Mouse (Mus musculus): Measurements from ENCODE around the gene Gm20458. TPM values are rescaled to one million over a fixed set of nuclear protein-coding genes. Genes with fewer than 3 reads are reported as not detected.

The Gm20458 gene
- 4.9 TPM in 1 of 3 replicates, not detected in the others for total RNA-seq (2017)

DNA sequence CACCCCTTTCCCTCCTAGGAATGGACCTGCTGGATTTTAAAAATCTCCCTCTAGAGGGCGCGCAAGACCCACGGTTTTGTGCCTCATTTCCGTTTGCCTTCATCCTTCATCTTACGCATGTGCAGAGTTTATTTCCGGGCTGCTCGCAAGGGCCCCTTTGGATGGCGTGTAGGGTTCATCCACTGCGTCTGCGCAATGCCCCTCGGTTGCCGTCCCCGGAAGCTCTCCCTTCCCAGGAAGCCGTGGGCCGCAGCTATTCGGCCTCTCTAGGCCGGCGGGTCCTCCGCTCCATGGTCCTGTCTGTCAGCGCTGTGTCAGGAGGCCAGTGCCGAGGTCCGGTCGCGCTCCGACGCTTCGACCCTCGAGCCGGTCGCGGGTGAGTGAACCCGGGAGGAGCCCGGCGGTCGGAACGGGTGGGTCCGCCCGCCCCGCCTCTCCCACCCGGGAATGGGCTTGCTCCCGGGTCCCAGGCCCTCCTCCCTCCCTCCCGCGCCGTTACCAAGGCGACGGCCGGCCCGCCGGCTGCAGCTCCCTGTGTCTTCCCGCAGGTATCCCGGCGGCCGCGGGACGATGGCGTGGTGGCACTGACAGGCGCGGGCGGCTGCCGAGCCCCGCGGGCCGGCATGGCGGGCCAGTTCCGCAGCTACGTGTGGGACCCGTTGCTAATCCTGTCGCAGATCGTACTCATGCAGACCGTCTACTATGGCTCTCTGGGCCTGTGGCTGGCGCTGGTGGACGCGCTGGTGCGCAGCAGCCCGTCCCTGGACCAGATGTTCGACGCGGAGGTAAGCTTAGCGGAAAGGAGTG is at the start of gene Gm20458:
TSS of gene Gm20458 (plus strand) at position 223 of the 807 bp plus-strand sequence.
- ATAC-seq (replicated peaks; ENCODE audit: insufficient number of reproducible peaks, low FRiP score, low TSS enrichment, poor library complexity, severe bottlenecking): peak; percentile 98

- no peak for ATAC-seq (replicated peaks; ENCODE audit: insufficient number of reproducible peaks, low FRiP score, low TSS enrichment, poor library complexity, severe bottlenecking)
Observed at GRCm38 (mm10) chr2:164414167-164414566, 46.6 kb upstream of the Gm20458 start.

DNA sequence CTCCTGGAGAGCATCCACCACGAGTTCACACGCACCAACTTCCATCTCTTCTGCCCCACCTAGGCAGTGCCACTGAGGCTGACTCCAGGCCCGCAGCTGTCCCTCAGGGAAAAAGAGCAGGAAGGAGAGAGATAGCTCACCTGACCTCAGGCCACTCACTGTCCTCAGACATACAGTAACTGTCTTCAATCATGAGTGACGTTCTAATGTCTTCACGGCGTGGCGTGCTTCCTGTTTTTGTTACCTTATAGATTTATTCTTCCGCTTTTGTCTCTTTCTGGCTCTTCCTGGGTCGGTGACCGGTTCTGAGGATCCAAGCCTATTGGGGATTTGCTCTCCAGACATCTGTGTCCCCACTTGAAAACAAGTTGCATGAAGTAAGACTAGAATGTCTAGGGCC is 46.2 kb upstream of the Gm20458 start:
- ATAC-seq (replicated peaks; ENCODE audit: insufficient number of reproducible peaks, low FRiP score, low TSS enrichment, poor library complexity, severe bottlenecking): no peak

DNA sequence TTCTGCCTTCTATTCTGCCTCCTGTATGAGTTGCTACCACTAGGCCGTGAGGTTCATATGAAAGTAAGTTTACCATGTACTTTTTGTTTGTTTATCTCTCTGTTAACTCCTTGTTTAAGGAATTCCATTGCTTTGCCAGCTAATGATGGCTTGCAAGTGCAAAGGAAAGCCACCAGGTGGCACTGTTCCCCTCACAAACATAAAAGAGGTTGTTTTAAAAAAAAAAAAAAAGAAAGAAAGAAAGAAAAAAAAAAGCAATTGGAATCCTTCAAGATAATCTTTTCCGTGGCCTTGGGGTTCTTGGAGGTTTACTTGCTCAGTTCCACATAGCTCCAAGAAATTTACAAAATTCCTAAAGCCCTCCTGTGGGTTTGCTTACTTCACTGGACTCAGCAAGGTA is 43.6 kb upstream of the Gm20458 start:
- ATAC-seq (replicated peaks; ENCODE audit: insufficient number of reproducible peaks, low FRiP score, low TSS enrichment, poor library complexity, severe bottlenecking): no peak

- ATAC-seq (replicated peaks; ENCODE audit: insufficient number of reproducible peaks, low FRiP score, low TSS enrichment, poor library complexity, severe bottlenecking): no peak
Observed at GRCm38 (mm10) chr2:164418308-164418875, 42.4 kb upstream of the Gm20458 start.

DNA sequence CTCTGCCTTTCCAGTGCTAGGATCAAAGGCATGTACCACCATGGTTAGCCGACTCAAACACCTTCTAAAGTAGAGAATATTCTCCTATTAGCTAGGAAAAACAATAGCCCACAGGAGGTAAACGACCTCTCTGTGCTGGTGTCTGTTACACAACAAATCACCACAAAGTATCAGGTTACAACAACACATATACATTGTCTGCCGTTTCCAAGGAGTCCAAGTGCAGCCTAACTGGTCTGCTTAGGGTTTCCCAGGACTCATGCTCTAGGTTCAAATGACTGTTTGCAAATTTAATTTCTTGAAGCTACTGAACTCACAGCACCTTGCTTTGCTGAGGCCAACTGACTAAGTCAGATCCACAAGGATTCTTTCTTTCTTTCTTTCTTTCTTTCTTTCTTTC is 41.3 kb upstream of the Gm20458 start:
- ATAC-seq (replicated peaks; ENCODE audit: insufficient number of reproducible peaks, low FRiP score, low TSS enrichment, poor library complexity, severe bottlenecking): no peak

- ATAC-seq (replicated peaks; ENCODE audit: insufficient number of reproducible peaks, low FRiP score, low TSS enrichment, poor library complexity, severe bottlenecking): no peak
Observed at GRCm38 (mm10) chr2:164421306-164421705, 39.5 kb upstream of the Gm20458 start.

GRCm38 (mm10) chr2:164421979-164422378 is 38.8 kb upstream of the Gm20458 start:
- ATAC-seq (replicated peaks; ENCODE audit: insufficient number of reproducible peaks, low FRiP score, low TSS enrichment, poor library complexity, severe bottlenecking): no peak

GRCm38 (mm10) chr2:164422675-164423393 is 37.9 kb upstream of the Gm20458 start:
- no peak for ATAC-seq (replicated peaks; ENCODE audit: insufficient number of reproducible peaks, low FRiP score, low TSS enrichment, poor library complexity, severe bottlenecking)

GRCm38 (mm10) chr2:164423464-164423863 is 37.3 kb upstream of the Gm20458 start:
- ATAC-seq (replicated peaks; ENCODE audit: insufficient number of reproducible peaks, low FRiP score, low TSS enrichment, poor library complexity, severe bottlenecking): no peak

GRCm38 (mm10) chr2:164424406-164424805 is 36.4 kb upstream of the Gm20458 start:
- ATAC-seq (replicated peaks; ENCODE audit: insufficient number of reproducible peaks, low FRiP score, low TSS enrichment, poor library complexity, severe bottlenecking): no peak

DNA sequence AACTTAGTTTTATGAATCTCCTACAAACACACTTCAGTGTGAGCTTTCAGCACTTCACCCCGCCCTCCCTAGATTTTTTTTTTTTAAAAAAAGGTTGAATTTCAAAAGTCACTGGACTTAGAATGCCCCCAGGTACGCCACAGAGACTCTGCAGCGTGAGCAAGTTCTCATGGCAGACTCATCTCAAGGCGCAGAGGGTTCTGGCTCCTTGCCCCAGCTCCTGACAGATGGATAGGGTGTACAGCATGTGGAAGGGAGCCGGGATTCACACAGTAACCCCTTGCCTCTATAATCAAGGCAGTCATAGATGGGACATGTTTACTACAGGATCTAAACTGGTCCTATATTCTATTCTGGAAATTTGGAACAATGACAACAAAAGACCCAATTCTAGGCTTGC is 35.4 kb upstream of the Gm20458 start:
- no peak for ATAC-seq (replicated peaks; ENCODE audit: insufficient number of reproducible peaks, low FRiP score, low TSS enrichment, poor library complexity, severe bottlenecking)

GRCm38 (mm10) chr2:164426121-164426520 is 34.6 kb upstream of the Gm20458 start:
- ATAC-seq (replicated peaks; ENCODE audit: insufficient number of reproducible peaks, low FRiP score, low TSS enrichment, poor library complexity, severe bottlenecking): no peak

DNA sequence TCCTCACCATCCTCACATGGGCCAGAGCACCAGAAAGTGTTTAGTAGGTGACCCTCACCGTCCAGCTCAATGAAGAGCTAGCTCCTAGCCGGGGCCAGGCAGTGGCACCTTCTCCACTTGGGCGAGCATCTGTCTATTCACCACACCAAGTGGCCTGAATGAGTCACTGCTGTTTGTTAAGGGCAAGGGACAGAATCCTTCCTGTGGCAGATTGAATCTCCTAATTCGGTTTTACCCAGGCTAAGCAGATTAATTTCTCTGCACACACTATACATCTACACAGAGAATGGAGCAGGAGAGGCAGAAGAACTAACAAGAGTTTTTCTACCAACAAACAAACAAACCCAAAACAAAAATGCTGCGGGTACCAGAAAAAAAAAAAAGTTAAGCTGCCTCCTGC is 33.8 kb upstream of the Gm20458 start:
- no peak for ATAC-seq (replicated peaks; ENCODE audit: insufficient number of reproducible peaks, low FRiP score, low TSS enrichment, poor library complexity, severe bottlenecking)

- ATAC-seq (replicated peaks; ENCODE audit: insufficient number of reproducible peaks, low FRiP score, low TSS enrichment, poor library complexity, severe bottlenecking): no peak
Observed at GRCm38 (mm10) chr2:164428451-164428850, 32.3 kb upstream of the Gm20458 start.

GRCm38 (mm10) chr2:164429881-164430615 is 30.7 kb upstream of the Gm20458 start:
- ATAC-seq (replicated peaks; ENCODE audit: insufficient number of reproducible peaks, low FRiP score, low TSS enrichment, poor library complexity, severe bottlenecking): no peak

- no peak for ATAC-seq (replicated peaks; ENCODE audit: insufficient number of reproducible peaks, low FRiP score, low TSS enrichment, poor library complexity, severe bottlenecking)
Observed at GRCm38 (mm10) chr2:164430697-164431096, 30.1 kb upstream of the Gm20458 start.

DNA sequence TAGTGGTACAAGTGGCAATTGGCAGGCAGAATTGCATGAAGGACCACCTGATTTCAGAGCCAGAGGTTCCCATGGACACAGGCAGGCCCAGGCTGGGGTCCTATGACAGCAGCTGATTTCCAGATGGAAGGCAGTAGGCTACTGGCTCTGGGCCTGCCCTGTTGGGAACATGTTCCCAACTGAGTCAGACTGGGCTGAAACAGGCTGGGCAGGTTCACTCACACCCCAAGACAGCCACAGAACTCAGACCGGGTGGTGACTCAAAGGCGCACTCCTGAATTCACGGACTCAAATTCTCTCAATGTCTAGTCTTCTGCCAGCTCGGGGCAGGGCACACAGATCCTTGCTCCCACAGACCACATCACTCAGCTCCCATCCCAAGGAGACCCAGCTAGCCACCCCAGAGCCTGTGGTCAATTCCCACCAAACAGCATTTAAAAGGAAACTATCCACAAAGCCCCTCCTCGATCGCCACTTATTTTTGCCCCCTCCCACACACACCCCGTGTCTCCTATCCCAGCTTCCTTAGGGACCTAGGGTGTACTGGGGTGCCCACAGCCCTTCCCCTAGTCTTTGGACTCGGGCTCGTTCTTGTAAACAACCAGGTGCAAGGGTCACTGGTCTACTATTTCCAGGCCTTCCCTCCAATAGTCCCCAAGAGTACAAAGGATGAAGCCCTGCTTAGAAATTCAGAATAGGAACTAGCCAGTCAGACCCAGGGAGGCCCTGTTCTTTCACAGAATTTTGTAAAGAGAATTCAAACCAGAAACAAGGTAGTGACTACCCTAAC is 28.9 kb upstream of the Gm20458 start:
- ATAC-seq (replicated peaks; ENCODE audit: insufficient number of reproducible peaks, low FRiP score, low TSS enrichment, poor library complexity, severe bottlenecking): no peak

Measured in monocyte, adult 5-6 weeks (primary cell).